Mouse (Mus musculus) megakaryocyte-erythroid progenitor cell, adult 5-6 weeks (primary cell): ENCODE data around the gene Prss23. TPM values are rescaled to one million over a fixed set of nuclear protein-coding genes. Genes with fewer than 3 reads are reported as not detected.

Source experiments
- ATAC-seq: replicated peaks from 2 replicates; pipeline ENCODE4 v1.8.0; 2016; ENCODE audit warnings: mild to moderate bottlenecking, inconsistent platforms; ENCODE audit not compliant: severe bottlenecking, poor library complexity, low FRiP score, low TSS enrichment
- total RNA-seq, 2 experiments: library from RNA; stranded (forward) in 1 of 2; stranded (reverse) in 1 of 2; fragments of 200-1000, 215-1000 nt in 1 of 2; fragments of >200 nt in 1 of 2; fragmentation: Nextera tagmentation in 1 of 2; gene quantifications; 2 replicates each; pipeline ENCODE4 v1.2.3; 2014 to 2017

Prss23 gene
- total RNA-seq (2014; fragmentation: Nextera tagmentation) (not detected in 2 replicates), total RNA-seq (2017) (not detected in 2 replicates)

GRCm38 (mm10) chr7:89526731-89527429 is at the start of gene Prss23:
Gene Prss23, minus strand, starts transcription at chr7:89527187.
- no peak for ATAC-seq

- no peak for ATAC-seq
Measured at GRCm38 (mm10) chr7:89576127-89576526, 49.1 kb upstream of the Prss23 start.

- no peak for ATAC-seq
Measured at GRCm38 (mm10) chr7:89564569-89564968, 37.6 kb upstream of the Prss23 start.

- ATAC-seq = no peak
Measured at GRCm38 (mm10) chr7:89563501-89563900, 36.5 kb upstream of the Prss23 start.

DNA sequence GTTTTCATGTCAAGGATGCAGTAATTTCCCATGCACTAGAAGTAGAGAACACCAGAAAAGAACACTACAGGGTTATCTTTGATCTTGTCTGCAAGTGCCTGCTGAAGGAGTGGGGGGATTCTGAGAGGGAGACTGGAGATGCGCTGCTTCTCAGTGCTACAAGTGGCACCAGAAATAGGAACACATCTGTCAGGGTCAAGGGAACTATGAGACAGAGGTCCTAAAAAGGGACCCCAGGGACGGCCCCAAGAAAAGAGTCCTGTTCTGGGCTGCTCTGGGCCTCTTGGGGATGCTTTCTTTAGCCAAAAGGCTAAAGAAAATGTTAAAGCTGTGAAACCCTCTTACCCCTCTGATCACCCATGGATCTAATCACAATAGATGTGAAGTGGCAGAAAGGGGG is 35.2 kb upstream of the Prss23 start:
- no peak for ATAC-seq

DNA sequence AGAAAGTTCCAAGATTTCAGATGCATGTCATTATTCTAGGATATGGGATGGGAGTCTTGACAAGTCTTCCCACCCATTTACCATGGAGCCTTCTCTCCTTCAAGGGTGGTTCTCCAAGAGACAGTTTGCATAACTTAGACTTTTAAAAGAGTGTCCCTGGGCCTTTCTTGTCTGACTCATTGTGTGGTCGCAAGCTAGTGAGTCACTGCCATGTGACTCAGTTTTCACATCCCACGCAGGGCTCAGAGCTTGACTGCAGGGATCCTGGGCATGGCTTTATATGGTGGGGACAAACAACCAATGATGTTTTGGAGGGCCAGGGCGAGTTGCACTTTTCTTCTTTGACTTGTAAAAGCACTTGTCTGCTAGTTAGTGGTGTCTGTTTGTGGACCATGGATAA is 34.0 kb upstream of the Prss23 start:
- ATAC-seq = no peak

DNA sequence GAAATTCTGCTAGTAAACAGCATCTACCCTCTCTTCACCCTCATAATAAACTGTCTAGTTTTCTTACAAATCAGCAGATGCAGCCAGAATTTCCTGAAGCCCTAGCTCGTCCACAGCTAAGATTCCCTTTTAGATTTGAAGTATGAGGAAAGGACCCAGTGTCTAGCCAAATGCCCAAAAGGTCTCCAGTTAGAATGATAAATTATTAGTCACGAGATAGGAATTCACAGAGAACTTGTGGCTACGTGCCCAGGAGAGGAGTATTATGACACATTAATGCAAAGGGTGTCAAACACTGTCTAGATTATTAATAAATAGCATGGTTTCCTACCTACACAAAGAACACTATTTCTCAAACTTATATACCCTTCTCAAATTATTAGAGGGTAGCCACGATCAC is 32.6 kb upstream of the Prss23 start:
- ATAC-seq = no peak

- no peak for ATAC-seq
Measured at GRCm38 (mm10) chr7:89559105-89559504, 32.1 kb upstream of the Prss23 start.

- ATAC-seq = no peak
Measured at GRCm38 (mm10) chr7:89558446-89559039, 31.6 kb upstream of the Prss23 start.

GRCm38 (mm10) chr7:89557056-89557455 is 30.1 kb upstream of the Prss23 start:
- ATAC-seq = no peak

GRCm38 (mm10) chr7:89556652-89557051 is 29.7 kb upstream of the Prss23 start:
- ATAC-seq = no peak

DNA sequence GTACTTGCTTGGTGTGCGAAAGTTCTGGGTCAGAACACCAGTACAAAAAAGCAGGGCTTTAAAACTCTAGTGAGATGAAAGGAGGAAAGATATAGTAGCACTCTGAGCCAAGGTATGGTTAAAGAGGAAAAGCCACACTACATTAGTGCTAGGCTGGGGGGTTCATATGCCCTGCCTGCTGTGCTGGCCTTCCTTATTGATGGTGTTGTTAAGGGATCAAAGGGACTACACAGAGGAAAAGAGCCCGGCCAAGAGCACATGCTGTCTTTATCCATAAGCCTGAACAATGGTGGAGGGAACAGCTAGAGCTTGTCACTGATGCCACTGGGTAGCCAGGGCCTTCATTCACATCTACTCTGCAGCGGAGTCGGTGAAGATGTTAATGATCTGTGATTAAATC is 28.2 kb upstream of the Prss23 start:
- ATAC-seq = no peak

- ATAC-seq = no peak
Measured at GRCm38 (mm10) chr7:89554068-89554467, 27.1 kb upstream of the Prss23 start.

DNA sequence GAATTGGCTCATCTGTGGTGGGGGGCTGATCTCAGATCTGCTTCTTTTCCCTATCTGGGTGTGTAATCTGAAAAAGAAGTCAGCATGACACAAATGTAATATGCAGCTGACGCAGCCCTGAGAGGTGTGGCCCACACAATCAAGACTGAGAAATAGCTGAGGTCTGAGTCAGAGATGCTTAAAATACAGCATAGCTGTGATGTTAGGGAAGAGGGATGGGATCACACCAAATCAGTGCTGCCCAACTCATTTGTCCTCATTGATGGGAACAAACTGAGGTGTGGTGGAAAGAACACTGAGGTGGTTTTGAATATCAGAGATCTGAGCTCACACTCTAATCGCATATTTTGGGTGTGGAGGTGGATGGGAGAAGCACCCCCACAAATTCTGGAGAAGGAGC is 14.0 kb upstream of the Prss23 start:
- no peak for ATAC-seq

DNA sequence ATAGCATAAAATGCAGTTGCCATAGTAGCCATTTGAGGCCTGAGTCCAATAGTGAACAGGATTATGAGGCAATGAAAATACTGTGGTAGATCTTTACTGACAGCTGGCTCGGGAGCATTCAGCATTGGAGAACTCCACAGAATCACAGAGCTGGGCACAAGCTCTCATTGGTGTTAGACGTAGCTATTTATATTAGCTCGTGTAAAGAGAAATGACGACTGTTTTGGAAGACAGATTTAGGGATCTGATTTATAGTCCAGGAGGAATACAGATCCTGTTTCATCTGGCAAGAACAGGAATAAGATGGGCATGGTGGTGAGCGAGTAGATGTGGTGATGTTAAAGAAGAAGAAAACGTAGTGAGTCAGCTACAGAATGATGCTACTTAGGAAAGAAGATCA is 12.4 kb upstream of the Prss23 start:
- ATAC-seq = no peak

GRCm38 (mm10) chr7:89527430-89527856 is 456 bp upstream of the Prss23 start:
- peak; percentile 55; the same call in 1 of the 2 replicates for ATAC-seq

GRCm38 (mm10) chr7:89523816-89524215 is 3.2 kb downstream of the Prss23 start:
- no peak for ATAC-seq

DNA sequence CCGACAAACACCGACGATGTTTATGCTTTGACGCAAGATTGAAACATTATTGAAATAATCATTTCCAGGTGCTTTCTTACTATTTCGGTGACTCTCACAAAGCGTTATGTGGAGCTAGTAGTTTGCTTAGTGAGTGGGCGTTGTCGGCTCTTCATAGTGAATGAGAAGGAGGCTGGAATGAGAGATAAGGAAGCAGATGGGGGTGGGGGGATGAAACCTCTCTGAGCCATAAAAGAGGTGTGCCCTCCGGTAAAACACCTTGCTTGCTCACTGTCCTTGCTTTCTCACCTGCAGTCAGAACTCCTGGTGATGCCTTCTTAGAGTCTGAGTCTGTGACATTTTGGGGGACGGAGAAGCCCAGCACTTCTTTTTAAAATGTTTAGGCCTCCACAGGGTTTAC is 4.8 kb downstream of the Prss23 start:
- ATAC-seq = no peak

DNA sequence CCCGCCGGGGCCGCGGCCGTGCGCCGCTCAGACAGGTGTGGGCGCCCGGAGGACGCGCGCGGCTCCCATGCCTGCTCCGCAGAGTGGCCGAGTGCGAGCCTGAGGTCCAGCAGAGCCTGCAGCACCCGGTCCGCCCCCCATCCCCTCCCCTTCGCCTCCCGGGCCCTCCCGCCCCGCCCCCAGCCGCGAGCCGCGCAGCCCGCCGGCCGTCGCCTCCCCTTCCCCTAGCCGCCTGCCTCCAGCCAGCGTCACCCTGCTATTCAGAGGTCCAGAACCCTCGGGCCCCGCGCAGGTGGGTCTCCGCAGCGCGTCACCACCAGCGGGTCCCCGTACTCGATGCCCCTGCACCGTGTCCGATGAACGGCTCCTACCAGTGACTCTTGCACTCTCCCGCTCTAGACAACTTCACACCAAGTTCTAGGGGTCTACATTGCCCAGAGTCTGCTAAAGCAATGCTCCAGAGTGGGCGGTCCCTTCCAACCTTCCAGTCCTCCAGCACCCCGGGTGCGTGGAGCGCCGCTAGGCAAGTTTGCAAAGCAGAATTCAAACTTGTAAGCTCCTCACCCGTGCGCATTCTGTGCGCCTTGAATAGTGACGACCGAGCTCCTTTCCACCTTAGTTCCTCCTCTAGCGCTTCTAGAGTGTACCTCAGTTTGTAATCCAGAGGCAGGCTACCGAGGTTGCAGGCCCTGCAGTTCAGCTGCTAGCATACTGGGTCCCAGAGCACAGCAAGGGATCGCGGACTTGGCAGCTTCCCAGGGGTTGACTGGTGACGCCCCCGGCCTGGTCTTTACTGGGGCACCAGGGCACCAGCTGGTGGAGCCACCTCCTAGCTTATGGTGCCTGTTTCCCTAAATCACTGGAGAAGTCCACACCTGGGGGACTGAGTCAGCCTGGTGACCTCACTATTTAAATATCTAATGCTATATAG is 9.3 kb downstream of the Prss23 start:
- ATAC-seq = peak; percentile 30; the same call in 1 of the 2 replicates
